Mouse (Mus musculus) thymus, adult 18-20 months (tissue): ENCODE data around the gene Kdm4b.

ENCODE experiments used
- DNase-seq, 2 experiments: peaks; one replicate each; pipeline ENCODE4 v3.0.0; 2022; ENCODE audit warnings: mixed read lengths in 2 of 2

Kdm4b gene

GRCm38 (mm10) chr17:56300186-56300585 lies 25.7 kb upstream of the Kdm4b start, which contains the start of gene Arrdc5:
Gene Arrdc5 (minus strand): TSS chr17:56300286.
- no peak for DNase-seq

- no peak for DNase-seq
Measured at GRCm38 (mm10) chr17:56302363-56302996, 23.4 kb upstream of the Kdm4b start.

DNA sequence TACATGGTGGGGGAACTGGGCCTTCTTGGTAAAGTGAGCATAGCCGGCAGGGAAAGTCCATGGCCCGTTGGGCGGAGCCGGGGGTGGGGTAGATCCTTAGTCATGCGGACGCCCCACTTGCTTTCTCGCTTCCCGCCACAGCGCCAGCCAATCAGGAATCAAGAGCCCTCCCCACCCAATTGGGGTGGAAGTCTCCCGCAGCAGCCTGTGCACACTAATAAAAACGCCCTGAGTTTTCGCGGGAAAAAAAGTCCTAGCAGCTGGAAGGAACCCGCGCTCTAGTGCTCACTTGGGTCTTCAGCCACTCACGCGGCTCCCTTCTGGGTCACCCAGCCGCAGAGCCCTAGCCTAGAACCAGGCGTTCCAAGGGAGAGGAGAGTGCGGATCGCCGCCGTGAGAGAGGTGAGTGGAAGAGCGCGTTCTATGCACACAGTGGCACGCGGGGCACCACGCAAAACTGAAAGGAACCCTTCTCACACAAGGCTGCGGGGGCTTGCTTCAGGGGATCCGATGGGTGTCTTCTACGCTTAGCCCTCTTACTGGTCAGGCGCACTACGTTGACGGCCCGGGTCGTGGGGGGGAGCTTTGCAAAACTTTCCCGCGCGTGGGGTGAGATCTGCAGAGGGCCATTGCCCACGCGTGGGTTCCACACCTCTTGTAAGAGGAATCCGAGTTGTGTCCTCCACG lies 22.6 kb upstream of the Kdm4b start, which contains the start of gene Uhrf1:
Gene Uhrf1, plus strand, starts transcription at position 162 of the 687 bp plus-strand sequence.
- peak; percentile 66 to 79 for DNase-seq

- DNase-seq = peak; percentile 93 to 95
Measured at GRCm38 (mm10) chr17:56303847-56304586, 21.8 kb upstream of the Kdm4b start.

DNA sequence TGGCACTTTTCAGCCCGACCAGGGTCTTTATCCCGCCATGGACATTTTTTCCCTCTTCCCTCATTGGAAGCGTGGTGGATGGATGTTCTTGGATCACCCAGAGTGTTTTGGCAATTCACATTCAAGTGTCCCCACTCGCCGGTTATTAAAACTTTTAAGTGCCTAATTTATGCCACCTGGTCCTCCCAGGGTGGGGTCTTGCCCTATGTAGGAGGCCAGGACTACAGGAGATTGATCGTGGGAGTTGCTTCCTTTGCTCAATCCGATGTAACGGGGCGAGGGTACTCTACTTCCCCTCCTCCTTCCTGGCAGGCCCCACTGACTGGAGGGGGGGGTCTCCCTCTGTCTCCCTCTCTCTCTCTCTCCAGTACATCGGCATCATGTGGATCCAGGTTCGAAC lies 21.1 kb upstream of the Kdm4b start:
- no peak for DNase-seq

GRCm38 (mm10) chr17:56305156-56305555 lies 20.7 kb upstream of the Kdm4b start:
- DNase-seq = no peak

DNA sequence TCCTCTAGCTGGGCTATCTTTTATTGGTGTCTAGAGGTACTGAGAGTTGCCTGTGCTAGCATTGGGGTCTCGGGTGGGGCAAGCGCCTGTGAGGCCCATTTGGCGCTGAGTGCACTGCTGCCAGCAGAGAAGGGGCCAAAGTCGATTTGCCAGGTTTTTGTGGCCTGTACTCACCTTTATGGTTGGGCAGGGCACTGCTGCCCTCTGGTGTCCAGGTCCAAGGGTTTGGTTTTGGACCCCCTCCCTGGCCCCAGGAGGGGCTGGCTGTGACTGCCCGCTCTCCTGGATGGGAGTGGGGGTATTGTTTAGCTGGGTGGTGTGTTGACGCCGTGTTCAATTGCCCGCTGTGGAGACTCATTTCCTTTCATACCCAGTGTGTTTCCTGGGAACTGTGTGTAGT lies 20.0 kb upstream of the Kdm4b start:
- peak in 1 of 2 experiments; percentile 31 for DNase-seq

GRCm38 (mm10) chr17:56308088-56308487 lies 17.8 kb upstream of the Kdm4b start:
- no peak for DNase-seq

DNA sequence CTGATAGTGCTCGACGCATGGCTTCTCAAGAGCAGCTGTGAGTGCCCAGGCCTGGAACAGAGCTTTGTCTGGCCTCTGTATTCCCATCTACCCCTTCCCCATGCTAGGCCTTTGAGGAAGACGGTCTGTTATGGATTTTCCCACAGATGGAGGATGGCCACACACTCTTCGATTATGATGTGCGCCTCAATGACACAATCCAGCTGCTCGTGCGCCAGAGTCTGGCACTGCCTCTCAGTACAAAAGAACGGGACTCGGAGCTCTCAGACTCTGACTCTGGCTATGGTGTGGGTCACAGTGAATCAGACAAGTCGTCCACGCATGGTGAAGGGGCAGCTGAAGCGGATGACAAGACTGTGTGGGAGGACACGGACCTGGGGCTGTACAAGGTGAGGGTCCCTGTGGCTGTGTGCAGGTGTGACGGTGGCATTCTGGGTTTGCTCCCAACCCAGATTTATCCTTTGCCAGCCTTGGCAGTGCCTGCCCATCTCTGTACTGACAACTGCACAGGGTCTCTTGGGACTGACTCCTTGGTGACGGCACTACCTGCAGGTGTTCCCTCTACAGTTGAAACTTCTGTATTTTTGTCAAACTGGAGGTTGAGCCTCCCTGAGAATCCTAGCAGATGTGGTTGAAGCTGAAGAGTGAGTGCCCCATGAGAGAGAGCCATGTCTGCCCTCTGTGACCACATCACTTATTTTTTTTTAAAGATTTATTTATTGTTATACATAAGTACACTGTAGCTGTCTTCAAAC lies 16.5 kb upstream of the Kdm4b start:
- DNase-seq = no peak

- no peak for DNase-seq
Measured at GRCm38 (mm10) chr17:56324419-56324818, 1.4 kb upstream of the Kdm4b start.

GRCm38 (mm10) chr17:56326153-56327147 lies 588 bp downstream of the Kdm4b start:
- DNase-seq = no peak

DNA sequence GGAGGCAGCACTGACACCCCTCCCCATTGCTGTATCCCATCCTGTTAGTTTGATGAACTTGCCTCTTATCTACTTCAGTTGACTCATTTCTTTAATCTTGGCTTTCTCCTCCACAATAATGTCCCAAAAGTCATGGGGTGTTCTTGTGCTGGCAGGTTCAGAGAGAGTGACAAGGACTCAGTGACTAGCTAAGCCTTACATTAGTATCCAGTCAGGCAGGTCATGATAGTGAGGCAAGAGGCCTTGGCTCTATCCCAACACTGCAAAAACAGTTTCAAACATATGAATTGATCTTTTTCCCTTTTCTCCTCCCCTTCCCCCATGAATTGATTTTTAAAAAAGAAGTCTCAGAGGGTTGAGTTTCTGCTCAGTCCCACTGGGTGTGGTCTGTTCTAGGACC lies 3.4 kb downstream of the Kdm4b start:
- no peak for DNase-seq

DNA sequence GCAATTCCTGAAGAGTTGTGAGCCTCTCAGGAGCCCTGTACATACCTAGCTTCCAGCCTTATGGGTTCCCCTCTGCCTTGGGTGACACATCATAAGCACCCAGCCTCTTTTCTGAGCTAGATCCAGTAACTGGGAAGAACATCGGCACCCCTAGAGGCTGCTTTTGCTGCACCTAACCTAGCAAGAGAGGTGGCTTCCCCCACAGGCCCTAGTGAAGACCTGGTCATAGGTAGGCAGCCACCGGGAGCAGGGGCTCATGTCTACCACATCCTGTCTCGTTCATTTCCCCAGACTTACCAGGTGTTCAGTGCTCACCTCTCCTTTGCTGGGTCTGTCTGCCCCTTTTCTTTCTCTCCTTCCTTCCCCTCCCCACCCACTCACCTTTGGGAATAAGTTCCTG lies 4.5 kb downstream of the Kdm4b start:
- DNase-seq = no peak

DNA sequence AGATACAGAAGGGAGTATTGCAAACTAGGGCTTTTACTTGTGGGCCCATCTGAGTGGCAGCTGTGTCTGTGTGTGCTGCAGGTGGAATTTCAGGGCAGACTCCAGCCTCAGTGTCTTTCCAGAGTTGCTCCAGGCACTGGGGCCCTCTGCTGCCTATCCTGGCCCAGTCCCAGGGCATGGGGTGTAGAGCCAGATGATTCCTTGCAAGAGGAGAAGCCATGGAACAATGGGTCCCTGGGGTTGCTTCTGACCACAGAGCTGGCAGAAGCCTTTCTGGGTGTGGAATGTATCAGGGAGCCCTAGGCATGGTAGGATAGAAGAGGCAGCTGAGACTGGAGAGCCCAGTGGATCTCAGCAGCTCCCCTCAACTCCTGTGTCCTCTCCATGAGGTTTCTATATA lies 5.4 kb downstream of the Kdm4b start:
- no peak for DNase-seq

DNA sequence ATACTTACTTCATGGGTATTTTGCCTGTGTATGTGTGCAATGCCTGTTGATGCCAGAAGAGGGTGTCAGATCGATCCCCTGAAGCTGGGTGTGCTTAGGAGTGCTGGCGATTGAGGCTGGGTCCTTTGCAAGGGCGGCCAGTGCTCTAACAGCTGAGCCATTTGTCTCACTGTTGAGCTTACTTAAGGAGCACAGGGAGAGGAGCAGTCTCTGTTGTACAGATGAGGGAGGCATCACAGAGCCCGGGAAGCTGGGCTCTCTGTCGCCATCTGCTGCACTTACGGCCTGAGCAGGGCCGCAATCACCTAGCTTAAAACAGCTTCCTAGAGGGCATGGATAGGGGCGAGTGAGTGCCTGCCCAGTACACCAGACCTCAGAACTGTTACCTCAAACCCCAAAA lies 7.1 kb downstream of the Kdm4b start:
- DNase-seq = no peak

DNA sequence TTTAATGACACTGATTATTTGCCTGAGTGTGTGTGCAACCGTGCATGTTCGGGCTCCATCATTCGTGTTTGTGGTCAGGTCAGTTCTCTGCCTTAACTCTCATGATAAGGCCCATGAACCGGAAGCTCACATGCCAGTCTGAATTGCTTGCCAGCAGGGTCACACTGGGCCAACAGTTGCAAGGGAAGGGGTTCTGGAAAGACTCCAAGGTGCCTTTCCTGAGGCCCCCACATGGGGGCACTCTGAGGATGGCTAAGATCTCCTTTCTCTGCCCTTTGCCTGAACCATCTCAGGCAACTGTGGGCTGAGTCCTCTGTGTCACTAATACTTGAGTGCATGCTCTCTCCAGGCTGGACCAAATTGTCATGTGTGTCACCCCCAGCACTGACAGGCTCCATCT lies 11.3 kb downstream of the Kdm4b start:
- DNase-seq = no peak

- DNase-seq = no peak
Measured at GRCm38 (mm10) chr17:56337791-56338190, 11.9 kb downstream of the Kdm4b start.

DNA sequence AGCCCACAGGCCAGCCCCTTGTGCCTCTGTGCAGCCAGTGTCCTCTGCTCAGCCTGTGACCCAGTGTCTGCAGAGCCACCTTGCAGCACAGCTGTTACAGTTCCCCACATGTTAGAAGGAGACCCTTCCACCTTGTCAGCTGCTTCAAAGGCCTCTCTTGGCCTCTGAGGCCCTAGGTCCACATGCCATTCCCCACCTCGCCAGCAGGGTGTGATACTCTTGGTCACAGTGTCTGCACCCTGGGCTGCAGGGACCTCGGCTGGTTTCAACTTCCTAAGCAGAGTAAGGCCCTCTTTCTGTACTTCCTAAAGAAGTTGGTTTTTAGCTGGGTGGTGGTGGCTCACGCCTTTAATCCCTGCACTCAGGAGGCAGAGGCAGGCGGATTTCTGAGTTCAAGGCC lies 13.0 kb downstream of the Kdm4b start:
- peak; percentile 30 for DNase-seq

DNA sequence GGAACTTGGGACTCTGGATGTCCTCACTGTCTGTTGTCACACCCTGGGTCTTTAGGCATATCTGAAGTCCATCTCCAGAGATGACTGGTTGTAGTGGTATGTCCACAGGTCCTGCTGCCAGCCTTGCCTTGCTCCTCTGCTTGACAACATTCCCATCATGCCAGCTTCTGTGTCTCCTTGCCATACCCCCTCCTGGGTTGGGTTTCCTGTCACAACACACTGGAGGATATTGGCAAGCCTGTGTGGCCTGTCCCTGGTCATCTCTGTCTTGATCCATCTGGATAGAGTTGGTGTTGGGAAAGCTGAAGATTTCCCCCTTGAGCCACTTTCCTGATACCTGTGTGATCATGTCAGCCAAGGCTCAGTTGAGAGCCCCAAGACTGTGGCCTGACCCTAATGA lies 14.9 kb downstream of the Kdm4b start:
- no peak for DNase-seq

GRCm38 (mm10) chr17:56343466-56343865 lies 17.6 kb downstream of the Kdm4b start:
- no peak for DNase-seq

- no peak for DNase-seq
Measured at GRCm38 (mm10) chr17:56345364-56345763, 19.5 kb downstream of the Kdm4b start.

GRCm38 (mm10) chr17:56348128-56348527 lies 22.3 kb downstream of the Kdm4b start:
- no peak for DNase-seq
